Mouse (Mus musculus) adrenal gland, postnatal 4 days (tissue): ENCODE results near the gene Pom121l2. TPM values are rescaled to one million over a fixed set of nuclear protein-coding genes. Genes with fewer than 3 reads are reported as not detected.

Source experiments
- microRNA-seq: library from miRNA; unstranded; fragments of <30 nt; microRNA quantifications from one replicate; pipeline ENCODE4 v1.2.0, GENCODE M21; 2021
- total RNA-seq, 2 experiments: library from RNA; stranded (reverse); gene quantifications; 2 replicates each; pipeline ENCODE4 v1.2.3; 2021

The Pom121l2 gene
- total RNA-seq, 2 experiments from 2014 or later: not detected

Small RNA genes lying within 50 kb of the gene (microRNA-seq; reads per million reads assigned to microRNA genes)
- gene Gm44390: not detected

Other genes with a start within 250 kb of the Pom121l2 start
- gene Hist1h4j, start 246.1 kb upstream of the Pom121l2 start, total RNA-seq: 100 to 1,000 TPM in 1 of 2 experiments, 10 to 100 TPM in 1; 89.5 to 116 TPM
- gene Hist1h4k, start 230.7 kb upstream of the Pom121l2 start, total RNA-seq: 1,000 to 10,000 TPM; 1,000 to 1,309 TPM
- 100 to 1,000 TPM; 172 to 196 TPM for gene Hist1h2ak, start 227.4 kb upstream of the Pom121l2 start, total RNA-seq
- gene Hist1h2bn, start 227.1 kb upstream of the Pom121l2 start, total RNA-seq: 100 to 1,000 TPM; 256 to 306 TPM
- 100 to 1,000 TPM; 315 to 390 TPM for gene Hist1h1b, start 200.6 kb upstream of the Pom121l2 start, total RNA-seq
- gene Hist1h3i, start 197.8 kb upstream of the Pom121l2 start, total RNA-seq: 100 to 1,000 TPM; 511 to 579 TPM
- gene Hist1h2an, start 194.0 kb upstream of the Pom121l2 start, total RNA-seq: 100 to 1,000 TPM; 122 to 129 TPM
- 100 to 1,000 TPM; 192 to 223 TPM for gene Hist1h2bp, start 193.7 kb upstream of the Pom121l2 start, total RNA-seq
- gene Hist1h2bq, start 171.0 kb upstream of the Pom121l2 start, total RNA-seq: 100 to 1,000 TPM; 352 to 396 TPM
- 100 to 1,000 TPM; 477 to 608 TPM for gene Hist1h2ao, start 170.7 kb upstream of the Pom121l2 start, total RNA-seq
- gene Hist1h4m, start 169.4 kb upstream of the Pom121l2 start, total RNA-seq: 100 to 1,000 TPM; 742 to 886 TPM
- gene Hist1h4n, start 149.0 kb upstream of the Pom121l2 start, total RNA-seq: 100 to 1,000 TPM; 144 to 157 TPM
- gene Hist1h2ap, start 147.7 kb upstream of the Pom121l2 start, total RNA-seq: 100 to 1,000 TPM; 329 to 379 TPM
- 100 to 1,000 TPM; 346 to 390 TPM for gene Hist1h2br, start 147.5 kb upstream of the Pom121l2 start, total RNA-seq
- 1 to 10 TPM; 3.8 to 4.7 TPM for gene Zfp184, start 36.1 kb upstream of the Pom121l2 start, total RNA-seq
- not detected for gene Prss16, start 28.5 kb downstream of the Pom121l2 start, total RNA-seq
- gene Hist1h2ah, start 54.4 kb downstream of the Pom121l2 start, total RNA-seq: 100 to 1,000 TPM; 349 to 449 TPM
- 100 to 1,000 TPM; 500 to 615 TPM for gene Hist1h2bk, start 54.7 kb downstream of the Pom121l2 start, total RNA-seq
- gene Hist1h4i, start 60.2 kb downstream of the Pom121l2 start, total RNA-seq: 100 to 1,000 TPM; 221 to 240 TPM
- 100 to 1,000 TPM; 373 to 414 TPM for gene Hist1h2ag, start 61.8 kb downstream of the Pom121l2 start, total RNA-seq
- gene Hist1h2bj, start 62.0 kb downstream of the Pom121l2 start, total RNA-seq: 100 to 1,000 TPM; 290 to 321 TPM
- not detected for gene Vmn1r188, start 103.2 kb downstream of the Pom121l2 start, total RNA-seq
- gene Vmn1r189, start 124.6 kb downstream of the Pom121l2 start, total RNA-seq: not detected
- not detected for gene Vmn1r191, start 202.8 kb downstream of the Pom121l2 start, total RNA-seq
- gene Vmn1r192, start 209.9 kb downstream of the Pom121l2 start, total RNA-seq: not detected
- not detected for gene Vmn1r193, start 242.0 kb downstream of the Pom121l2 start, total RNA-seq